Mouse (Mus musculus) CD4-positive helper T cell, adult 2 months (primary cell): Measurements from ENCODE around the gene Polr1d.

Source experiments
- DNase-seq: peaks from one replicate; pipeline ENCODE4 v3.0.0-alpha.2; 2012; ENCODE audit warnings: low read depth, missing footprints, low spot score

Gene Polr1d

DNA sequence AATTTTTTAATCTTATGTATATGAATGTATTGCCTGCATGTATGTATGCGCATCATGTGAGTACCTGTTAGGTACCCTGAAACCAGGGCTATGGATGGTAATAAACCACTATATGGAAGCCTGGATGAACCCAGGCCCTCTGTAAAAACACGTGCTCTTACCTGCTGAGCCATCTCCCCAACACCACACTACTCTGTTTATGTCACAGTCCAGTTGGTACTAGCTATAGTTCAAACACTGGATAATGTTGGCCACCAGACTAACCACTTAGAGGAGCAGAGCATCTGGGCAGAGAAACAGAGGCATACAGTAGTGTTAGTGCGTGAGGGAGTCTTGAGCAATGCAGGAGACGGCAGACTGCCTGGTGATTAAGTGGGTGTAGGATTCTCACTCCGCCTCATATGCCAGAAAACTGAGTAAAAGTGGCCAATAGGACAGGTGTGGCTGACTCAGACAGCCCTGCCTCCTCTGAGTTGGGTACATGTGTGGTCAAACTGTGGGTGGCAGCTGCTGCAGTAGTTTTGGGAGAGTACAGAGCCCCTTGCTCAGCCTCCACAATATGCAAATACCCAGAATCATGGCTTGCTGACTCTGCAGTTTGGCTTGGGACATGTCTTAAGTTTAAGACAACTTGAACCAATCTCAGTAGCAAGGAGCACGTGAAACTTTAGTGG lies 21.1 kb upstream of the Polr1d start:
- DNase-seq, result peak; percentile 81

DNA sequence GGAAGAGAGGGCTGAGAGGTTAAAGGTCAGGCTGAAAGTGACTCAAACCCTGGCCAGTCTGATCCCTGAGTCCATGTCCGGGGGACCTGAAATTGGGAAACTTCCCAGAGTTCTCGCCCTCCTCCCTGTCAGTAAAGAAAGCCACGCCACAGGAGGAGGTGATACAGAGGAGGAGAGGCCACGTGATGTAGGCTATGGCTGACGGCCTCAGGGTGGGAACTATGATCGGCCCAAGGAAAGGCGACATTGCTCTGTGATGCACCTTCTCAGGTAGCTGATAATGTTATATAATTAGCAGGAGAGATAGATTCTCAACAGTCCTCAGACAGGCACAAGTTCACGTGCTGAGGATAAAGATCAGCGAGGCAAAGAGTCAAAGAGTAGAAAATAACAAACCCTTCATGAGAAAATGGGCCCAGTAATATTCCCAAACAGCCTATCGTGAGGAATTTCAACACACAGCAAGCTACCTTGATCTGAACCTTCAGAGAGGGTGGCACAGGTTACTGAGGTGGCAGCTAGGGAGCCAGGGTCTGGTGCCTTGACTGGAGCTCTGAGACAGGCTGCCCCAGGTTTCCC lies 20.0 kb upstream of the Polr1d start:
- no peak for DNase-seq

DNA sequence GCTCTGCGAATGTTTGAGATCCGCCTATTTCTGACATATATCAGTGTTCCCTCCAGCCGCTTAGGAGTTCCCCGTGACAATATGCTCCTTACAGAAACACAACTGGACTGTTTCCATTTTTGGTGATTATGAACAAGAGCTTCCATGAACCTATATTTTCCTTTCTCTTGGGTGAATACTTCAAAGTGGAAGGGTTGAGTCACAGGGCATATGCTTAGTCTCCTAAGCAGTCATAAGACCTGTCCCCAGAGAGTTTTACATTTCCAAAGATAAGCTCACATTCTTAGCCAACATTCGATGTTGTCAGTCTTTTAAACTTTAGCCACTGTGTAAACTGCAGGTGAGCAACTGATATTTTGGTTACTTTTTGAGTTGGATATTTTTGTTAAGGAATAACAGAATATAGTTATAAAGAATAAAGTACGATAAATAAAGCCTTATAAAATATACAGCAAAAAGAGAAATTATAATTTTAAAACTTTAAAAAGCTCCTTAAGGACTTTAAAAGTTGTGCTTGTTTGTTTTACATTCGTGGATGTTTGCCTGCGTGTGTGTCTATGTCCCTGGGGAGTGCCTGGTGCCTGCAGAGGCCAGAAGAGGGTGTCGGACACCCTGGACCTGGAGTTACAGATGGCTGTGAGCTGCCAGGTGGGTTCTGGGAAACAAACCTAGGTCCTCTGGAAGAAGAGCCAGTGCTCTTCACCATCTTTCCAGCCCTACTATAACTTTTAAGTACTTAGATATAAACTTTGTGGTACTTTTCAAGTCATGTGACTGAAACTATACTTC lies 19.0 kb upstream of the Polr1d start:
- DNase-seq, result peak; percentile 55

DNA sequence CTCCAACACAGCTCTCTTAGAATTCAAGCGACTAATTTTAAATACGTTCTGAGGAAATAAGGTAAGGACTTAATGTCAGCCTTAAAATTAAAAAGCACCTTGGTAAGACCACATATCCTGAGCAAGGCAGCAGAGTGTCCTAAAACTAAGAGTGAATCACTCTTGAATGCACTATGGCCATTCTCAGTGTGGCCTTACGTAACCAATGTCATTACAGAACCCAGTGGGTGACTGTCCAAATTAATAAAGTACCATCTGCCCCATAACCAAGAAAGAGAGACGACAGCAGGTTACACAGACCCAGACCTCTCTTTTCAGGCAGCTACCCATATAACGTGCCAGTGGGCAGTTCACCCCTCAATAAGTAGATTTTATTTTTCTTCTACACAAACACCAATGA lies 18.2 kb upstream of the Polr1d start:
- DNase-seq, result no peak

DNA sequence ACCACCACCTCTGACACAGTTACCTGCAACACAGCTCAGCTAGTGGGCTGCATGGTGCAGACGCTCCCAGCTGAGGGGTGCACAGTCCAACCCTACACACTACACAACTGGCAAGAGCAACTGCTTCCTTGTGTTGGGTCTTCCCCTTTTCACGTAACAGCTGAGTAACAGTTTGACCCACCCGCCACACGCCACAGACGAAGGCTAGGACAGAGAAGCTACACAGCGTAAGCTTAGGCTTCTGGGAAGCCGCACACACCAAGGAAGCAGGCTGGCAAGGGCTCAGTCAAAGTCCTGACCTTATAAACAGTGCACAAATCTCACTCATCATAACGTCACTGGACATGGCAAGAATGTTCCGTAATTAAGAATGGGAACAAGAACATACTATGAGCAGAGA lies 17.5 kb upstream of the Polr1d start:
- DNase-seq, result no peak

DNA sequence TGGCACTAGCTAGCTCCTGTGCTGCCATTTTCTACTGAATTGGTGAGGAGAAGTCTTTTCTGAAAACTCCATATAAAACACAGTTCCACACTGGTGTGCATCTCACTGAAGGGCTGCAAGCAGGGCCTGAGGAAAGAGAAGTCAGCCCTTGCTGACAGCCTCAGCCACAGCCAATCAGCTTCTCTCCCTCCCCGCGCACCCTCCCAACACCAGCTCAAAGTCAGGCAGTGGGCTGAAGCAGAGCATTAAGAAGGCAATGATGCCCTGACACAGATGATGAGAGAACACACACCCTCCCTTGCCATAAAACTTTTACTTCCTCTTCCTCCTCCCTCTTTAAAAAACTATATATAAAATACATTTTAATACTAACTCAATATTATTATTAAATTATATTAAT lies 16.8 kb upstream of the Polr1d start:
- DNase-seq, result no peak

DNA sequence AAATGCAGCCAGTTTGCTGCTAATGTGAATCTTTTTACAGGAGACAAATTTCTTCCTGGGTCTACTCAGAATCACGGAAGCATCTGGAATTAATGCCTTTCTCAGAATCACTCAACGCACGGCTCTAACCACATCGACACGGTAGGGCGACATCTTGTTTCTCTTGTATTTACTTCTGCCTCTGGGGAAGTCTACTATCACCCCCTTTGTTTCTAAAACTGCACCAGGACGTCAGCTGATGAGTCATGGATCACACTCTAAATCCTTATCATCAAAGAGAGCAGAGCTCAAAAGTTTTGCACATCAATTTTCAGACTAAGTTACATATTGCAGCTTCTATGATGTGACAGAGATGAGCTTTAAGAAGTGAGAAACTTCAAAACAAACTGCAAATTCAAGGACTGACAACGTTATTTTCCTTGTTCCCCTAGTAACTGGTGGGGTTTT lies 13.6 kb upstream of the Polr1d start:
- DNase-seq, result peak; percentile 88

DNA sequence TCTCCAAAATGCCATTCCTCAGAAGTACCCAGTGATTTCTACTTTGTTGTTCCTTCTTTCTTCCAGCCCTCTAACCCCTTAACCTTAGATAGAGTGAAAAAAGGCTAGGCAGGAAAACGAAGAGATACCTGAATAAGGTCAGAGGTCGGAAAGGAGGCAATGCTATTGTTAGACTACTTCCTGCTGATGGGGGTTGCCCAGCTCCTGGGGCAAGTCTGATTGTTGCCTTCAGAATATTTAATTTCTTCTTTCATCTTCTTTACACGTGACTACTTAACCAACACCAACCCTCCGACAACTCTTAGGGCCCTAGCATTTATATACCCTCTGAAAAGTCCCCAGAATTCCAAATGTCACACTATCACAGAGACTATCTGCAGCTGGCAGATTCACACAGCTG lies 10.7 kb upstream of the Polr1d start:
- peak; percentile 43 for DNase-seq

DNA sequence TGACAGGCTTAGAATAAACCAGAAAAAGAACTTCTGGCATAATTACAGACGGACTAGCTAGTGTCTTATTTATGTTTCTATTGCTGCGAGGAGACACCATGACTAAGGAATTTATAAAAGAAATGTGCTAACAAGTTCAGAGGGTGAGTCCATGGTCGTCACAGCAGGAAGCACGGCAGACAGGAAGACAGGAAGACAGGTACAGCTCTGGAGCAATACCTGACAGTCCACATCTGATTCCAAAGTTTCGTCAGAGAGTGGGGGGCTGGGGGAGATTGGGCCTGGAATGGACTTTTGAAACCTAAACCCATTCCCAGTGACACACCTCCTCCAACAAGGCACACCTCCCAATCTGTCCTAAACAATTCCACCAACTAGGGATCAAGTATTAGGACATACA lies 9.9 kb upstream of the Polr1d start:
- DNase-seq, result no peak

DNA sequence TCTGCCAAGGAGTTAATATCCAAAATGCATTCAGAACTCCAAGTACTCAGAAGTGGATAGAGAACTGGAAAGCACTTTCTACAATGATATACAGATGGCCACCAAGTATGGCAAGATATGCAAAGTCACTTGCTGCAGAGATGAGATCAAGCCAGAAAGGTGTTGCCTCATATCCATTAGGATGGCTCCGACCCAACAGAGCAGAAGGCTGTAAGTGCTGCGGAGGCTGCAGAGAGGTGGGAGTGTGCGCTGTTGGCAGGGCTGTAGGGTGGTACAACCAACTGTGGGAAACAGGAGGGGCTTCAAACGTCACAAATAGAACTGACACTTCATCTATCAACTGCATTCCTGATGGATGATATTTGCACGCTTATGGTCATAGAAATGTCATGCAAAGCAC lies 8.0 kb upstream of the Polr1d start:
- DNase-seq, result no peak

DNA sequence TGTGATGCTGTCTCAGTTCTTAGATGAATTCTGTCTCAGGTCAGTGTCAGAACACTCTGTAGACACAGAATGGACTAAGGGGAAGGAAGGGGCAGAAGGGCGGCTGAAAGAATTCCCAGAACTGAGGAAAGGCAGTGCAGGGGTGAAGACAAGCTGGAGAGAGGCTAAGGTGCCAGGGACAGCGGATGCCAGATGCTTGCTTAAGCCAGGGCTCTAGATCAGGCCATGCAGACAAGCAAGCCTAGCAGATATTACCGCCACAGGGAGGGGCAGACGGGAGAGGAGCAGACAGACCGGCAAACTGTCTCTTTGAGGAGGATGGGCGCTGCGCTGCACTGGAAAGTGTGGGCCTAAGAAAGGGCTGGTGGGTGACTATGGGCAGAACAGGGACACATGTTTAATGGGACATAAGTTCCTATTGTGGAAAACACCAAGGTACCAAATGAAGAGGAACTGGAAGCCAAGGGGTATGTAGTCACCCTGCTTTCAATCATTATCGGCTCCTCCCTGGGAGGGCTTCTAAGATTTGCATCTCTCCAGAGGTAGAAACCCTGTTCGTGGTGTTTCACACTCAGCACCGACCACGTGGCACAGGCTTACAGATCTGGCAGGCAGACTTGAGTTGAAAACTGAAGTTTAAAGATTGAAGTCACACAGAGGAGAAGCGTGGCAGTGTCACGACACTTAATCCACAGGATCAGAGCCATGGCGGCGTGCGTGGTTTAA lies 5.9 kb upstream of the Polr1d start:
- peak; percentile 42 for DNase-seq

DNA sequence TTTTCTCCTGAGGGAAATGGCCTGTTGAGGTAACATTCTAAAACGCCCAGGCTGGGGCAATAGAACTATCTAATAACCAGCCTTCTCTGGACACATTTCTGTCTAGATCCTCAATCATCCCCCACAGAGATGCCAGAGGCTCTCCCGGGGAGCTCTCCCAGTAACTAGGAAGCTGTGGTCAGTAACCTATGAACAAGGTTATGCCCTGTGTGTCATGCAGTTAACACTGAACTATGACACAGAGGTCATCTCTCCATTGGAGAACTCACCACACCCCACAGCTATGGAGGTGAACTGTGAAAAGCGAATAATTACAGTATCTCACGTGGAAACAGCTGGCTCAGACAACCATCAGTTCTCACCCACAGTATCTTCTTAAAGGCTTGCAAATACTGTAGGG lies 5.0 kb upstream of the Polr1d start:
- no peak for DNase-seq

DNA sequence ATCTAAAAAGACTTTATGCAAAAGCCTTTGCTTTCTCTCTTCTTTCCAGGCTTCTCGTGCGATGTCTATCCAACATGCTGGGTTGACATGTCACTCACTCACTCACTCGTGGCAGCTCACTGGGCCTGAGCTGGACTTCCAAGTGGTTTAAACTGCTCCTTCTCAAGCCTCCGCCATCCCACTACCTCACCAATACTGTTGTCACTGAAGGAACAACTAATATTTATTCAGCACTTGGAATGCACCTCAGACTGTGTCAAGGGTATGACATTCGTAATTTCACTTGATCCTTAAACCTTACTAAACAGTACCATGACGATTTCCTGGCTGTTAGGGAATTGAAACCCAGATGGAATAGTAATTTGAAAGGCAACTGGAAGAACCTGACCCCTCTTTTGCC lies 3.0 kb upstream of the Polr1d start:
- no peak for DNase-seq

DNA sequence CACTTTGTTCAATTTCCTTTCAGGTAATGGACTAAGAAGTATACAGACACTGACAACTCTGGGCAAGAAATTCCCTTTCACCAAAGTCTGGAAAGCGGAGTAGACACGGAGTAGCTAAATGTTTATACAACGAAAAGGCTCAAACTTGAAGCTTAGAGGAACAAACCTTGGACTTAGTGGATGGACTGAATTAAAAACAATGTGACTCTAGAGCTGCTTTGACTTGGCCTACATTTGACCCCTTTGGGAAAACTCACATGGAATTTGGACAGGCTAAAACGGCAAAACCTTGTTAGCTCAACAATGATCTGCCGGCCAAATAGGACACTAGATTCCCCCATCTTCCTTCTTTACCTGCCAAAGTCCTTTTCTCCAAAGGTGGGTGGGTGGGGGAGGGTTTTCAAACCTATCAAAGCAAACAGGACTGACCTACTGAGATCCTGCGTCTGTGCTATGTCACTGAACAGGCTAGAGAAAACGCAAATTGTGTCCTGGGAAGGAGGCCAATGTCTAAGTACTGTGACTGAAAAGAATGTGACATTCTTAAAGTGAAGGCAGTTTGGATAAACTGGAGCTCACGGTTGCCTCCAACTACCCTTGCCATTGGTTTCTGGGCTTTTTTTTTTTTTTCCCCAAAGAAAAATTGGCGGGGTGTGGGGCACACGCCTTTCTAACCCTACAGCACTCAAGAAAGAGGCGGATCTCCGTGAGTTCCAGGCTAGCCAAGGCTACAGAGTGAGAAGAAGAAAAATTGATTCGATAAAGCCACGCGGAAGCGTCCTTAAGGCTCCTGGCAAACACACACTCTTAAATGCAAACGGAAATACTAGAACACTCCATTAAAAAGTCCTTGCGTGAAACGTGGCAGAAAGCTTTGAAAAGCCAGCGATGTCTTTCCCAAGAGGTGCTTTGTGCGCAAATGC lies 1.5 kb upstream of the Polr1d start:
- DNase-seq, result no peak

DNA sequence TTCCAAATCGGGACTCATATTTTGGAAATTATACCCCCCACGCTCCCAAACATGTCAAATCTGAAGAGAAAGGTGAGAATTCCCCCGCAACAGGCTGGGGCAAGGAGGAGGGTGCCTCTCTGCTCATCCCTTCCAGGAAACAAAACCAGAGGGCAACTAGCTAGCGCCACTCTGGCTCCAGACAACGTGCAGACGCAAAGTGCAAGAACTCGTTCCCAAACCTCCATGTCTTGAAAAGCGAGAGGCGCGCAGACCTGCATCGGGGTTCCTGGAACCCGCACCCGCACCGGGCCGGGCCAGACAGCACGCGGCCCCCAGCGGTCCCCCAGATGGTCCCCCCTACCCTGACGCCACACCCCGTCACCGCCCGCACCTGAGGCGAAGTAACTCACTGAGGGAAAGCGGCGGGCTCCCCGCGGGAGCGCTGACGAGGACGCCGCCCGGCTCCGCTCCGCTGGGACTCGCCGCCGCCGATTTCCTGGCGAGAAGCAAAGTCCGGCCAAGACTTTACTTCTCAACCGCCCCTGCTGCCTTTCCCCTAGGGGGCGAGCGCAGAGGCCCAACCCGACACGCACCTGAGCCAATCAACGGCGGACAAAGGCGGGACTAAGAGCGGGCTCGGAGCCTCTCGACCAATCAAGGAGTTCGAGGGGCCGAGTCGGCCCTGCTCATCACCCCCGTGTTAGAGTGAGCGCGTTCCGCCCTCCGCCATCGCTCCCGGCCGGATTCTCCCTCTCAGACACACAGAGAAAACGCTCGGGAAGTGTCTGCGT lies 638 bp upstream of the Polr1d start, which contains the start of gene Lnx2:
TSS of gene Lnx2 (minus strand) at position 561 of the 773 bp plus-strand sequence.
- DNase-seq, result peak; percentile 97

DNA sequence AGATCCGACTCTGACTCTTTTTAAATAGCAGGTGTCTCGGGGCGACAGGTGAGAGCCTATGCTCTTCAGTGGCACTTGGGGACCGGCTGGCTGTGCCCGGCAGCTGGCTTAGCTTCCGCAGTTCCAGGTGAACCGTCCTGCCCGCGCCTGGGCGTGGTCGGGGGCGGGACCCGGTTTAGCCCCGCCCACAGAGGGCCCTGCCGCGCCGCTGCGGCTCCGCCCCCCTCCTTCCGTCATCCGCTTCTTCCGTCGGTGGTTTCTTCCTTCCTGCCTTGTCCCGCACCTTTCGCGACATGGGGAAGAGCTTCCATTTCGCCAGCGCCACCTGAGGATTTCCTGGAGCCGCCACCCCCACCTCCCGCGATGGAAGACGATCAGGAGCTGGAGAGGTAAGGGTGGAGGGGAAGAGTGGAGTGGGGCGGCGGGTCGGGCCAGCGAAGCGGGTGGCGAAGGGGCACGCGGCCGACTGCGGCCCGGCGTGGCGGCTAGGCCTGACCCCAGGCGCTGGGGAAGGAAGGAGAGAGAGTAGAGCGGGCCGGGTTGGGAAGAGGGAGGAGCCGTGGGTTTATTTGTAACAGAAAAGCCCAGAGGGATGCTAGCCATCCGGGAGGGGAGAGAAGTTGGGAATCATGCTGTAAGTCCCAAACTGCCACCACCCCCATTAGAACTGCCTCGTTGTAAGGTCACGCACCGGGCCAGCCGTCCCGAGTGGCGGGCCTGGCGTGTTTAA lies 620 bp downstream of the Polr1d start:
- DNase-seq, result peak; percentile 95

DNA sequence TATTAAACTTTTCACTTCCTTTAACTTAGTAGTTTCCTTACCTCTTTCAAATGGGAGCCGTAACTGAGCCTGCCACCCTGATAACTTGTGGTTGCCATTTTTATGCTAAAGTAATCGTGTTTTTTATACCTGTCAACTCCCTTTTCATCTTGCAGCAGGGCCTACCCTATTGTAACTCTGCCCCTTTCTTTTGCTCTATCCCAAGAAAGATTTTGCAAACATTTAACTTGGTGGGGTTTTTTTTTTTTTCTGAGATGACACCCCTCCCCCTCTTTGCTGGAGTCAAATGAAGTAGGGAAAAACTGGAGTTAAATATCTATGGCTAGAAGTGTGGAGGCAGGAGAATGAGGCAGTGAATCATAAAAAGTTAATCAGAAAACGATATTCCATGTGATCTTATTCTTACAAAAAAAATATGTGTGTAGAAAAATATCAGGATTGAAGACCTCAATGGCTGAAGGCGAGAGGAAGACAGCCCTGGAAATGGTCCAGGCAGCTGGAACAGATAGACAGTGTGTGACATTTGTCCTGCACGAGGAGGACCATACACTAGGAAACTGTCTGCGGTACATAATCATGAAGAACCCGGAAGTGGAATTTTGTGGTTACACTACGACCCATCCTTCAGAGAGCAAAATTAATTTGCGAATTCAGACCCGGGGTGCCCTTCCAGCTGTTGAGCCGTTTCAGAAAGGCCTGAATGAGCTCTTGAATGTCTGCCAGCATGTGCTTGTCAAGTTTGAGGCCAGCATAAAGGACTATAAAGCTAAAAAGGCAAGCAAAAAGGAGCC lies 1.5 kb downstream of the Polr1d start:
- DNase-seq, result peak; percentile 46

DNA sequence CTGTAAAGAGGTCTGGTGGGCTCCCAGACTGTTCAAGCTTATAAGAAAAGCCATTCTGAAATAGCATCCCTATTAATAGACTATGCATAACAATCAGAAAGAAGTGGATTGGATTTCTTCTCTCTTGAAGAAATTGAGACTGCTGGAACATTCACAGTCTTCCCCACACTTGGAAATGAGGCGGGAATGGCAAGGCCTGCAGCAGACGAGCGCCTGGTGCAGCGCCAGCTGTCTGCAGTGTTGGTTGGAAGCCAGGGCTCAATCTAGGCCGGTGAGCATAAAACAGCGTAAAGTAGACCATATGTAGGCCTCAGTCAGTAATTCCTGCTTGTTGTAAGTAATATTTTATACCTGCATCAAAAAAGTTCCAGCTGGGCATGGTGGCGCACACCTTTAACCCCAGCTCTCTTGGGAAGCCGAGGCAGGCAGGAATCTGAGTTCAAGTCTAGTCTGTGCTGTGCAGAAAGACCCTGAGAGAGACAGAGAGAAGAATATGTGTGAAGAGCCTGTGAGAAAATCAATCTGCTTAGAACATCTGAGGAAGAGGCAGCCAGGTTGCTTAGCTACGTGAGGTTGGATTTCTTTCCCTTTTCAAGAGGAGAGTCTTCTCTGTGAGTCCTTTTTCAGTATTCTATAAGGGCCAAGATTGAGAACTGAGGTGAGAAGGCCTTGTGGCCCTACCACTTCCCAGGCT lies 8.5 kb downstream of the Polr1d start:
- DNase-seq, result no peak
